Mouse (Mus musculus): ENCODE measurements around the gene Prr23a3. TPM values are rescaled to one million over a fixed set of nuclear protein-coding genes. Genes with fewer than 3 reads are reported as not detected.

The Prr23a3 gene
- polyA plus RNA-seq (2014; fragmentation: Nextera tagmentation; extraction: Ambion mirVana), result 0.13 TPM in 1 of 2 replicates, not detected in the other

GRCm38 (mm10) chr9:98864571-98864970 is at the start of gene Prr23a3:
Gene Prr23a3 (plus strand): TSS chr9:98864767.
- 46% methylated on average over 22 of the region's 22 CpGs for WGBS
- H3K27me3 ChIP-seq (ENCODE audit: control insufficient read depth, insufficient read depth, low read length), result no peaks in the 10 kb centered on the region
- DNase-seq (ENCODE audit: low spot score) (no peak), ATAC-seq (ENCODE audit: insufficient number of reproducible peaks, low FRiP score, low TSS enrichment, low read depth) (no peak)
- no peaks in the 10 kb centered on the region for H3K4me1 ChIP-seq (ENCODE audit: control insufficient read depth, insufficient read depth, low read length)
- H3K36me3 ChIP-seq (ENCODE audit: control insufficient read depth, insufficient read depth, low read length), result no peaks in the 10 kb centered on the region
- H3K4me3 ChIP-seq (ENCODE audit: low read depth, low read length), result no peak within 1 kb of the TSS
- H3K9me3 ChIP-seq (ENCODE audit: control insufficient read depth, low read length), result no peaks in the 10 kb centered on the region
- H3K27ac ChIP-seq (replicated peaks; ENCODE audit: low read depth, low read length), result no peak within 1 kb of the TSS
- H3K4me2 ChIP-seq (ENCODE audit: low read depth, severe bottlenecking), result no peak within 1 kb of the TSS
- no peak within 1 kb of the TSS for H3K9ac ChIP-seq (ENCODE audit: low read length)

DNA sequence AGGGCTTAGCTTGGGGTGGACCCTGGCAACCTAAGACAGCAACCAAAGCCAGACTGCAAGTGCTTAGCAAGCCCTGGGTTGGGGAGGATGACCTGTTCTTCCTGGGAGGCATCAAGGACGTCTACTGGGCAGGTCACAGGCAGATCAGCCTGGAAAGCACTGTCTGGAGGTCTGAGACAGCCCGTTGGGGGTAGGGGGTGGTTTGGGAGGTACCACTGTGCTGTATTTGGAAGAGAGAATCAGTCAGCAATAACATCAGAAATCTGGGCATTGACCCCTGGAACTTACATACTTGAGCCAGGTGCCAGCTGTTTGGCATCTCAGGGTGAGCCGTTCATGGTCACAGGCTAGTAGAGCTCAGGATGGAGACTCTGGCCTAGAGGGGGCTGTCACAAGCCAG is 48.5 kb upstream of the Prr23a3 start:
- DNase-seq (ENCODE audit: low spot score), result no peak
- H3K27me3 ChIP-seq (ENCODE audit: control insufficient read depth, insufficient read depth, low read length), result no peaks in the 10 kb centered on the region
- H3K27ac ChIP-seq (replicated peaks; ENCODE audit: low read depth, low read length), result no peak overlapping the region
- ATAC-seq (ENCODE audit: insufficient number of reproducible peaks, low FRiP score, low TSS enrichment, low read depth), result no peak
- no peaks in the 10 kb centered on the region for H3K36me3 ChIP-seq (ENCODE audit: control insufficient read depth, insufficient read depth, low read length)
- H3K9ac ChIP-seq (ENCODE audit: low read length), result no peak overlapping the region
- H3K4me2 ChIP-seq (ENCODE audit: low read depth, severe bottlenecking), result no peak overlapping the region
- no peaks in the 10 kb centered on the region for H3K4me1 ChIP-seq (ENCODE audit: control insufficient read depth, insufficient read depth, low read length)
- H3K9me3 ChIP-seq (ENCODE audit: control insufficient read depth, low read length), result no peaks in the 10 kb centered on the region
- no peak overlapping the region for H3K4me3 ChIP-seq (ENCODE audit: low read depth, low read length)
- 75% methylated on average over 3 of the region's 3 CpGs for WGBS

DNA sequence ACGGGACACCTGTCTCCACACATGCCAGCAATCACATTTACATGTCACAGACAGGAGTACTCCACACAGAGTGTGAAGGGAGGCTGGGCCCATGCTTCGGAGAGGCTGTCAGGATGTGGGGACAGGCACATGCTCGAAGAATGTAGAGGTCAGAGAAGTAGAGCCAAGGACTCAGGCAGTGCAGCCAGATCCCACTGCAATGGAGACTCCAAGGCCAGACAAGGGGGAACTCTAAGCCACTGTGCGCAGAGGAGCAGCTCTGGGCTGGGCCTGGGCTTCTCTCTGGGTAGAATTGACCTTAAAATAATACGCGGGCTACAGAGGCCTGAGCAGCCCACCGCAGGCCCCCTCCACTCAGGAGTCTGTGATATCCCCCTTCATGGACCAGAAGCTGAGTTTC is 47.0 kb upstream of the Prr23a3 start:
- Histone ChIP-seq H3K4me2 (ENCODE audit: low read depth, severe bottlenecking) (no peak overlapping the region), H3K9me3 (ENCODE audit: control insufficient read depth, low read length) (no peaks in the 10 kb centered on the region), H3K36me3 (ENCODE audit: control insufficient read depth, insufficient read depth, low read length) (no peaks in the 10 kb centered on the region), H3K27ac (replicated peaks; ENCODE audit: low read depth, low read length) (no peak overlapping the region), H3K9ac (ENCODE audit: low read length) (no peak overlapping the region), H3K27me3 (ENCODE audit: control insufficient read depth, insufficient read depth, low read length) (no peaks in the 10 kb centered on the region), H3K4me1 (ENCODE audit: control insufficient read depth, insufficient read depth, low read length) (no peaks in the 10 kb centered on the region), H3K4me3 (ENCODE audit: low read depth, low read length) (no peak overlapping the region)
- ATAC-seq (ENCODE audit: insufficient number of reproducible peaks, low FRiP score, low TSS enrichment, low read depth) (no peak), DNase-seq (ENCODE audit: low spot score) (no peak)
- WGBS, result 90% methylated on average over 7 of the region's 7 CpGs

- ATAC-seq (ENCODE audit: insufficient number of reproducible peaks, low FRiP score, low TSS enrichment, low read depth), result no peak
- no peak for DNase-seq (ENCODE audit: low spot score)
- 83% methylated on average over 5 of the region's 5 CpGs for WGBS
- no peaks in the 10 kb centered on the region for H3K27me3 ChIP-seq (ENCODE audit: control insufficient read depth, insufficient read depth, low read length)
- H3K9me3 ChIP-seq (ENCODE audit: control insufficient read depth, low read length), result no peaks in the 10 kb centered on the region; the same call in 1 of the 2 replicates
- H3K27ac ChIP-seq (replicated peaks; ENCODE audit: low read depth, low read length), result no peak overlapping the region
- H3K4me1 ChIP-seq (ENCODE audit: control insufficient read depth, insufficient read depth, low read length), result no peaks in the 10 kb centered on the region
- no peak overlapping the region for H3K9ac ChIP-seq (ENCODE audit: low read length)
- no peak overlapping the region for H3K4me2 ChIP-seq (ENCODE audit: low read depth, severe bottlenecking)
- H3K4me3 ChIP-seq (ENCODE audit: low read depth, low read length), result no peak overlapping the region
- no peaks in the 10 kb centered on the region for H3K36me3 ChIP-seq (ENCODE audit: control insufficient read depth, insufficient read depth, low read length)
These were observed 45.6 kb upstream of the Prr23a3 start for GRCm38 (mm10) chr9:98818971-98819370.

GRCm38 (mm10) chr9:98819481-98819880 is 45.1 kb upstream of the Prr23a3 start:
- H3K4me2 ChIP-seq (ENCODE audit: low read depth, severe bottlenecking), result no peak overlapping the region
- 89% methylated on average over 2 of the region's 2 CpGs for whole genome bisulfite sequencing
- no peaks in the 10 kb centered on the region; the same call in 1 of the 2 replicates for H3K9me3 ChIP-seq (ENCODE audit: control insufficient read depth, low read length)
- H3K4me3 ChIP-seq (ENCODE audit: low read depth, low read length), result no peak overlapping the region
- H3K9ac ChIP-seq (ENCODE audit: low read length), result no peak overlapping the region
- no peaks in the 10 kb centered on the region for H3K4me1 ChIP-seq (ENCODE audit: control insufficient read depth, insufficient read depth, low read length)
- ATAC-seq (ENCODE audit: insufficient number of reproducible peaks, low FRiP score, low TSS enrichment, low read depth) (no peak), DNase-seq (ENCODE audit: low spot score) (no peak)
- no peak overlapping the region for H3K27ac ChIP-seq (replicated peaks; ENCODE audit: low read depth, low read length)
- no peaks in the 10 kb centered on the region for H3K27me3 ChIP-seq (ENCODE audit: control insufficient read depth, insufficient read depth, low read length)
- no peaks in the 10 kb centered on the region for H3K36me3 ChIP-seq (ENCODE audit: control insufficient read depth, insufficient read depth, low read length)

DNA sequence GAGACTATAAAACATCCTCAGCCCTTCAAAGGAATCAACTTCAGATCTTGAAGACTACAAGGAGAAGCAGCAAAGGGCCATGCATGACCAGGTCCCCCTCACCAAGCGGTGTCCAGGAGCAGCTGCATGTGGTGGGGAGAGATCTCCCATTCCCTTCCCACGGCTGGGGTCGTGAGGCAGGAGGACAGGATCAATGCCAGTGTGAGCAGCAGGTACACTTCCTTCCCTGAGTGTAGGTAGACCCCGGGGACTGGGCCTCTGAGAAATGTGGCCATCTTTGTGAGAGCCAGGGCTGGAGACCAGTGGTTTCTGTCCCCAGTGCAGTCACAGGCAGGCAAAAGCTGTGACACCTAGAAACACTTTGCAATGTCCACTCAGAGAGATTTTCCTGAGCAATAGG is 44.1 kb upstream of the Prr23a3 start:
- no peak for ATAC-seq (ENCODE audit: insufficient number of reproducible peaks, low FRiP score, low TSS enrichment, low read depth)
- WGBS, result 75% methylated on average over 4 of the region's 4 CpGs
- no peak for DNase-seq (ENCODE audit: low spot score)

DNA sequence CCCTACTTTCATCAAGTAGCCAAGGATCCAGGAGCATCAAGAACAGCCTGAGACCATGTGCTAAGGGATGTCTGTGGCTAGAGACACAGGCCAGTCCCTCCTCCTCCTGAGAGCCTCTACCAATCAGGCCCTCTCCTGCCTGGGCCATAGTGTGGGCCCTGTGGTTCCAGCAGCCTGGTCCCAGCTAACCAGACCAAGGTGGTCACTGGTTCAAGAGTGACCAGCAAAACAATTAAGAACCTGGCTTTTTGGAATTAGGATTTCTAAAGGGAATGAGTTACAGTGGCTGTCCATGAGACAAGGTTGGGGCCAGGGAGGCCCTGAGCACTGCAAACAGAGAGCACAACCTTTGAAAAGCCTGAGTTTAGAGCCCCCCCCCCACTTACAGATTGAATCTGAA is 43.5 kb upstream of the Prr23a3 start:
- H3K4me1 ChIP-seq (ENCODE audit: control insufficient read depth, insufficient read depth, low read length), result no peaks in the 10 kb centered on the region
- H3K9ac ChIP-seq (ENCODE audit: low read length), result no peak overlapping the region
- no peak overlapping the region for H3K27ac ChIP-seq (replicated peaks; ENCODE audit: low read depth, low read length)
- no peaks in the 10 kb centered on the region for H3K36me3 ChIP-seq (ENCODE audit: control insufficient read depth, insufficient read depth, low read length)
- no peak overlapping the region for H3K4me2 ChIP-seq (ENCODE audit: low read depth, severe bottlenecking)
- ATAC-seq (ENCODE audit: insufficient number of reproducible peaks, low FRiP score, low TSS enrichment, low read depth) (no peak), DNase-seq (ENCODE audit: low spot score) (no peak)
- H3K9me3 ChIP-seq (ENCODE audit: control insufficient read depth, low read length), result no peaks in the 10 kb centered on the region; the same call in 1 of the 2 replicates
- no peak overlapping the region for H3K4me3 ChIP-seq (ENCODE audit: low read depth, low read length)
- no peaks in the 10 kb centered on the region for H3K27me3 ChIP-seq (ENCODE audit: control insufficient read depth, insufficient read depth, low read length)

More for the DNA sequence above, 44.1 kb upstream of the Prr23a3 start:
- Histone ChIP-seq H3K4me3 (ENCODE audit: low read depth, low read length) (no peak overlapping the region), H3K4me2 (ENCODE audit: low read depth, severe bottlenecking) (no peak overlapping the region), H3K36me3 (ENCODE audit: control insufficient read depth, insufficient read depth, low read length) (no peaks in the 10 kb centered on the region), H3K27ac (replicated peaks; ENCODE audit: low read depth, low read length) (no peak overlapping the region), H3K9me3 (ENCODE audit: control insufficient read depth, low read length) (no peaks in the 10 kb centered on the region; the same call in 1 of the 2 replicates), H3K9ac (ENCODE audit: low read length) (no peak overlapping the region), H3K27me3 (ENCODE audit: control insufficient read depth, insufficient read depth, low read length) (no peaks in the 10 kb centered on the region), H3K4me1 (ENCODE audit: control insufficient read depth, insufficient read depth, low read length) (no peaks in the 10 kb centered on the region)

- Histone ChIP-seq H3K4me3 (ENCODE audit: low read depth, low read length) (no peak overlapping the region), H3K9ac (ENCODE audit: low read length) (no peak overlapping the region), H3K36me3 (ENCODE audit: control insufficient read depth, insufficient read depth, low read length) (no peaks in the 10 kb centered on the region), H3K4me2 (ENCODE audit: low read depth, severe bottlenecking) (no peak overlapping the region), H3K9me3 (ENCODE audit: control insufficient read depth, low read length) (no peaks in the 10 kb centered on the region; the same call in 1 of the 2 replicates), H3K4me1 (ENCODE audit: control insufficient read depth, insufficient read depth, low read length) (no peaks in the 10 kb centered on the region), H3K27ac (replicated peaks; ENCODE audit: low read depth, low read length) (no peak overlapping the region), H3K27me3 (ENCODE audit: control insufficient read depth, insufficient read depth, low read length) (no peaks in the 10 kb centered on the region)
- 85% methylated on average over 7 of the region's 7 CpGs for WGBS
- ATAC-seq (ENCODE audit: insufficient number of reproducible peaks, low FRiP score, low TSS enrichment, low read depth) (no peak), DNase-seq (ENCODE audit: low spot score) (no peak)
These were observed 40.8 kb upstream of the Prr23a3 start for GRCm38 (mm10) chr9:98823805-98824204.

GRCm38 (mm10) chr9:98829508-98829907 is 35.1 kb upstream of the Prr23a3 start:
- ATAC-seq (ENCODE audit: insufficient number of reproducible peaks, low FRiP score, low TSS enrichment, low read depth), result no peak
- no peaks in the 10 kb centered on the region for H3K36me3 ChIP-seq (ENCODE audit: control insufficient read depth, insufficient read depth, low read length)
- H3K27ac ChIP-seq (replicated peaks; ENCODE audit: low read depth, low read length), result no peak overlapping the region
- 44% methylated on average over 5 of the region's 5 CpGs for WGBS
- no peaks in the 10 kb centered on the region for H3K9me3 ChIP-seq (ENCODE audit: control insufficient read depth, low read length)
- H3K4me2 ChIP-seq (ENCODE audit: low read depth, severe bottlenecking), result no peak overlapping the region
- DNase-seq (ENCODE audit: low spot score), result no peak
- no peaks in the 10 kb centered on the region for H3K27me3 ChIP-seq (ENCODE audit: control insufficient read depth, insufficient read depth, low read length)
- H3K9ac ChIP-seq (ENCODE audit: low read length), result no peak overlapping the region
- no peak overlapping the region for H3K4me3 ChIP-seq (ENCODE audit: low read depth, low read length)
- H3K4me1 ChIP-seq (ENCODE audit: control insufficient read depth, insufficient read depth, low read length), result no peaks in the 10 kb centered on the region

All from limb, embryonic 11.5 days (tissue).